Mouse (Mus musculus): ENCODE measurements around the gene Pakap. TPM values are rescaled to one million over a fixed set of nuclear protein-coding genes. Genes with fewer than 3 reads are reported as not detected.

The Pakap gene
- 4.1 and 6.3 TPM in 2 replicates for polyA plus RNA-seq (2012; rRNA removed)

GRCm38 (mm10) chr4:57567666-57568206 lies at the start of gene Pakap:
TSS of gene Pakap (plus strand) at chr4:57568179.
- Histone ChIP-seq H3K27ac (ENCODE audit: insufficient read depth, low read length) (no peak within 1 kb of the TSS), H3K27me3 (ENCODE audit: control insufficient read depth, insufficient read depth, low read length) (no peaks in the 10 kb centered on the region), H3K4me1 (ENCODE audit: control insufficient read depth, insufficient read depth, low read length) (no peaks in the 10 kb centered on the region), H3K4me3 (replicated peaks; ENCODE audit: insufficient read depth, low read depth, low read length) (peak within 1 kb of the TSS; percentile 14)
- TF ChIP-seq POLR2A (IDR thresholded peaks at IDR 0.05; ENCODE audit: borderline replicate concordance, insufficient read depth, low read length): no peak
- no peak for TF ChIP-seq CTCF (IDR thresholded peaks at IDR 0.05; ENCODE audit: borderline replicate concordance, insufficient read depth, low read depth, low read length)
- peak; percentile 51 to 55 for DNase-seq
- 1% methylated on average over 49 of the region's 51 CpGs for WGBS

- H3K27ac ChIP-seq (ENCODE audit: insufficient read depth, low read length): no peak overlapping the region
- no peak for TF ChIP-seq POLR2A (IDR thresholded peaks at IDR 0.05; ENCODE audit: borderline replicate concordance, insufficient read depth, low read length)
- no peak for TF ChIP-seq CTCF (IDR thresholded peaks at IDR 0.05; ENCODE audit: borderline replicate concordance, insufficient read depth, low read depth, low read length)
- H3K4me3 ChIP-seq (replicated peaks; ENCODE audit: insufficient read depth, low read depth, low read length): no peak overlapping the region
- no peak for DNase-seq
- H3K4me1 ChIP-seq (ENCODE audit: control insufficient read depth, insufficient read depth, low read length): no peaks in the 10 kb centered on the region; the same call in 1 of the 2 replicates
- no peaks in the 10 kb centered on the region for H3K27me3 ChIP-seq (ENCODE audit: control insufficient read depth, insufficient read depth, low read length)
- WGBS: 95% methylated on average over 15 of the region's 15 CpGs
Measured at GRCm38 (mm10) chr4:57523456-57523855, 44.5 kb upstream of the Pakap start.

- H3K27me3 ChIP-seq (ENCODE audit: control insufficient read depth, insufficient read depth, low read length): no peaks in the 10 kb centered on the region
- TF ChIP-seq POLR2A (IDR thresholded peaks at IDR 0.05; ENCODE audit: borderline replicate concordance, insufficient read depth, low read length): no peak
- TF ChIP-seq CTCF (IDR thresholded peaks at IDR 0.05; ENCODE audit: borderline replicate concordance, insufficient read depth, low read depth, low read length): no peak
- no peak overlapping the region for H3K27ac ChIP-seq (ENCODE audit: insufficient read depth, low read length)
- WGBS: 7% methylated on average over 3 of the region's 3 CpGs
- peak in 1 of 2 experiments; percentile 28 for DNase-seq
- H3K4me1 ChIP-seq (ENCODE audit: control insufficient read depth, insufficient read depth, low read length): no peaks in the 10 kb centered on the region; the same call in 1 of the 2 replicates
- no peak overlapping the region for H3K4me3 ChIP-seq (replicated peaks; ENCODE audit: insufficient read depth, low read depth, low read length)
Measured at GRCm38 (mm10) chr4:57524461-57524860, 43.5 kb upstream of the Pakap start.

GRCm38 (mm10) chr4:57525221-57526011 lies 42.6 kb upstream of the Pakap start:
- TF ChIP-seq CTCF (IDR thresholded peaks at IDR 0.05; ENCODE audit: borderline replicate concordance, insufficient read depth, low read depth, low read length) (no peak), POLR2A (IDR thresholded peaks at IDR 0.05; ENCODE audit: borderline replicate concordance, insufficient read depth, low read length) (no peak)
- H3K27me3 ChIP-seq (ENCODE audit: control insufficient read depth, insufficient read depth, low read length): no peaks in the 10 kb centered on the region
- WGBS: 69% methylated on average over 9 of the region's 9 CpGs
- no peak for DNase-seq
- H3K4me1 ChIP-seq (ENCODE audit: control insufficient read depth, insufficient read depth, low read length): no peaks in the 10 kb centered on the region; the same call in 1 of the 2 replicates
- H3K4me3 ChIP-seq (replicated peaks; ENCODE audit: insufficient read depth, low read depth, low read length): no peak overlapping the region
- H3K27ac ChIP-seq (ENCODE audit: insufficient read depth, low read length): no peak overlapping the region

- Histone ChIP-seq H3K27ac (ENCODE audit: insufficient read depth, low read length) (no peak overlapping the region), H3K4me1 (ENCODE audit: control insufficient read depth, insufficient read depth, low read length) (no peaks in the 10 kb centered on the region; the same call in 1 of the 2 replicates), H3K4me3 (replicated peaks; ENCODE audit: insufficient read depth, low read depth, low read length) (no peak overlapping the region), H3K27me3 (ENCODE audit: control insufficient read depth, insufficient read depth, low read length) (no peaks in the 10 kb centered on the region)
- DNase-seq: no peak
- TF ChIP-seq POLR2A (IDR thresholded peaks at IDR 0.05; ENCODE audit: borderline replicate concordance, insufficient read depth, low read length): no peak
- no peak for TF ChIP-seq CTCF (IDR thresholded peaks at IDR 0.05; ENCODE audit: borderline replicate concordance, insufficient read depth, low read depth, low read length)
Measured at GRCm38 (mm10) chr4:57528296-57528695, 39.7 kb upstream of the Pakap start.

- no peaks in the 10 kb centered on the region for H3K27me3 ChIP-seq (ENCODE audit: control insufficient read depth, insufficient read depth, low read length)
- 75% methylated on average over 6 of the region's 6 CpGs for WGBS
- TF ChIP-seq POLR2A (IDR thresholded peaks at IDR 0.05; ENCODE audit: borderline replicate concordance, insufficient read depth, low read length): no peak
- no peak for TF ChIP-seq CTCF (IDR thresholded peaks at IDR 0.05; ENCODE audit: borderline replicate concordance, insufficient read depth, low read depth, low read length)
- H3K27ac ChIP-seq (ENCODE audit: insufficient read depth, low read length): no peak overlapping the region
- H3K4me1 ChIP-seq (ENCODE audit: control insufficient read depth, insufficient read depth, low read length): no peaks in the 10 kb centered on the region
- H3K4me3 ChIP-seq (replicated peaks; ENCODE audit: insufficient read depth, low read depth, low read length): no peak overlapping the region
- no peak for DNase-seq
Measured at GRCm38 (mm10) chr4:57533686-57534085, 34.3 kb upstream of the Pakap start.

- H3K27ac ChIP-seq (ENCODE audit: insufficient read depth, low read length): no peak overlapping the region
- no peak for DNase-seq
- 26% methylated on average over 6 of the region's 6 CpGs for WGBS
- no peaks in the 10 kb centered on the region for H3K27me3 ChIP-seq (ENCODE audit: control insufficient read depth, insufficient read depth, low read length)
- TF ChIP-seq POLR2A (IDR thresholded peaks at IDR 0.05; ENCODE audit: borderline replicate concordance, insufficient read depth, low read length): no peak
- TF ChIP-seq CTCF (IDR thresholded peaks at IDR 0.05; ENCODE audit: borderline replicate concordance, insufficient read depth, low read depth, low read length): no peak
- no peak overlapping the region for H3K4me3 ChIP-seq (replicated peaks; ENCODE audit: insufficient read depth, low read depth, low read length)
- no peaks in the 10 kb centered on the region for H3K4me1 ChIP-seq (ENCODE audit: control insufficient read depth, insufficient read depth, low read length)
Measured at GRCm38 (mm10) chr4:57534232-57534631, 33.7 kb upstream of the Pakap start.

- no peak for DNase-seq
- WGBS: 93% methylated on average over 4 of the region's 4 CpGs
- TF ChIP-seq POLR2A (IDR thresholded peaks at IDR 0.05; ENCODE audit: borderline replicate concordance, insufficient read depth, low read length) (no peak), CTCF (IDR thresholded peaks at IDR 0.05; ENCODE audit: borderline replicate concordance, insufficient read depth, low read depth, low read length) (no peak)
- Histone ChIP-seq H3K27me3 (ENCODE audit: control insufficient read depth, insufficient read depth, low read length) (no peaks in the 10 kb centered on the region), H3K4me3 (replicated peaks; ENCODE audit: insufficient read depth, low read depth, low read length) (no peak overlapping the region), H3K27ac (ENCODE audit: insufficient read depth, low read length) (no peak overlapping the region), H3K4me1 (ENCODE audit: control insufficient read depth, insufficient read depth, low read length) (no peaks in the 10 kb centered on the region)
Measured at GRCm38 (mm10) chr4:57535087-57535486, 32.9 kb upstream of the Pakap start.

Data from cerebellum, adult 2 months (tissue).